Mouse (Mus musculus): ENCODE measurements around the gene Eri3.

DNA sequence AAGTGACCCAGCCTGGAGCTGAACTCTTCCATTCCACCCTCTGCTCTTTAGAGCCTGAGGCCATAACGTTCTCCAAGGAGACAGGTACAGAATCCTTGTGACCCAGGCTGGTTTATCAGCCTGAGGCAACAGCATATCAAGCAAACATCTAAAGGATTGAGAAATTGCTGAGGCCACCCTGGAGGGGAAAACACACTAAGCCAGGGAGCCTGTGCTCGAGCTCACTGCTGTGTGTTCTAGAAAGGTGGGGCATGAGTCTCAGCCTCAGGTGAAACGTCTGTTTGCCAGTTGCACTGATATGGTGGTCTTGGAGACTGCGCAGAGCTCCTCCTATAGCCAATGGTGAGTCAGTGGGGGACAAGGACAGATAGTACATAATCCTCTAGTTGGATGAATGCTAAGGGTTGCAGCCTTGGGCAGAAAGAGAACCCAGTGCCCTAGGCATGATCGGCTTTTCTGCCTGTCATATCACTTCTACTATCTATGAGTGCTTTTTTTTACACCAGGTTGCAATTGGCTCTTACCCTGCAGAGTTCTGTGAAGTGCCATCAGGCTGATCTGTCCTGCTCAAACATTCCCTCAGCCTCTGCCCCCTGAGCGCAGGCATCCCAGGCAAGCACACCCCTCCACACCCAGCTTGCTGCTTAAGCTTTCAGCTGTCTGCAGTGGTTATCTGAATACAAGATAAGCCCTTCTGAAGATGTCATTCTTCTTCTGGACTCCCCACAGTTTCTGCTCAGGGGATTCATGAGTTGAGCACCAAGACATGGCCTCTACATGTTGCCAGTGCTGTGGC lies 163.3 kb downstream of the Eri3 start:
- no peak for TF ChIP-seq POLR2A (IDR thresholded peaks at IDR 0.05; ENCODE audit: insufficient read depth, low read depth, low read length)
- no peak for TF ChIP-seq CTCF (IDR thresholded peaks at IDR 0.05)
- no peak for TF ChIP-seq EP300 (IDR thresholded peaks at IDR 0.05; ENCODE audit: insufficient read depth, low read depth, low read length)

Data from heart, adult 2 months (tissue).